Mouse (Mus musculus) embryo, embryonic 11 days (tissue): Measurements from ENCODE around the gene Astn2.
"Not testable (repeated sequence)": the region's sequence is repeated elsewhere in the genome, so short reads cannot be mapped to it uniquely, and the experiment has no call there.

ENCODE experiments used
- DNase-seq: peaks from one replicate; pipeline ENCODE4 v3.0.0-alpha.2; 2015

Astn2 gene

DNA sequence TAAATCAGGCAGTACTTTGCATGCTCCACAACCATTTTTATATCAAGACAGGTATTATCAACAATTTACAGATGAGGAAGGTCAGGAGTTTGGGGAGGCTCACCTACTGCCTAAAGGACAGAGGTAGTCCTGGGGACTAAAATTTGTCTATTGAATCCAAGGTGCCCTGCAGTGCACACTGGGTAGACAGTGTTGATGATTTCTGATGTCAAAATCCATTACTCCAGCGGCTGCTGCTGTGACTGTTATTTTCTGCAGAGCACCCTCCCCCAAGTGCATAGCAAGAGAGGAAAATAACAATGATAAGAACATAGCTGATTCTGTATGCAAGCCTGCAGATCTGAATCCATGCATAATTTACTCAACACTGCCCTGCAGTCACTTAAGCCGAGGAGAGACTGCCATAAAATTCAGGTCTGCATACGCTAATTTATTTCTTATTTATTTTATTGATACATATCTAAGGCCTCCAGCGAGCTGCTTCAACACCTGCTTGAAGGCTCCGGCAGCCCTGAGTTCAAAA lies 660.3 kb downstream of the Astn2 start:
- DNase-seq: no peak

- no peak for DNase-seq
Measured at GRCm38 (mm10) chr4:65743160-65743691, 661.2 kb downstream of the Astn2 start.

DNA sequence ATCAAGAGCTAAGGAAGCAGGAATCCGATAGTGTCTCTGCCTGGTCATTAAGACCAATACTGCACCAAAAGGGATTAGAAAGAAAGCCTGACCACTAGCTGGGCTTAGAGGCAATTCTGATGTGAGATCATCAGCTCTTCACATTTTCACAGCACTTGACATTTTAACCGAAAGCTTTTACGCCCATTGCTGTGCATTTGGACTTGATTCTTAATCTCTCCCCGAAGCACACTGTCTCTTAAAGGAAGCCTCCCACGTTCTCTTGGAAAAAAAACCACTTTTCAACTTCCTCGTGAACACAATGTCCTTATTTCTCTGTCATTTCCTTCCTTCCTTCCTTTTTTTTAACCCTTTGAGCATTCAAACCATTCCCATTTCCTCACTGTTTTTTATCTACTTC lies 680.0 kb downstream of the Astn2 start:
- no peak for DNase-seq

DNA sequence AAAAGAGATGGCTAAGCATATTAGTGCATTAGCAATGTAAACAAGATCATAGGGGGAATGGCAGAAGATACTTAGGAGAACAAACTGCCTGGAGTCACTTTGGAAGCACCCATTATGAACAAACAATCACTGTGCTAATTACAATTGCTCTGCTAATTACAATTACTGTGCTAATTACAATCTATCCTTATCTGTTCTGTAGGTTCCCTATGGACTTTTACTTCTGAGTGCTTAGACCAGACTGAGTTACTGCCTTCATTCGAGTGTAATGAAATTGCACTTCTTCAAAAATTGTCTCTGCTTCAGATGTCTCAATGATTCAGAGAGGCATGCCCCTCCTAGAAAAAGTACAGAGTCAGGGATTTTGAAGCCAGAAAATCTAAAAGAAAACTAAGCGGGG lies 684.8 kb downstream of the Astn2 start:
- DNase-seq: no peak

DNA sequence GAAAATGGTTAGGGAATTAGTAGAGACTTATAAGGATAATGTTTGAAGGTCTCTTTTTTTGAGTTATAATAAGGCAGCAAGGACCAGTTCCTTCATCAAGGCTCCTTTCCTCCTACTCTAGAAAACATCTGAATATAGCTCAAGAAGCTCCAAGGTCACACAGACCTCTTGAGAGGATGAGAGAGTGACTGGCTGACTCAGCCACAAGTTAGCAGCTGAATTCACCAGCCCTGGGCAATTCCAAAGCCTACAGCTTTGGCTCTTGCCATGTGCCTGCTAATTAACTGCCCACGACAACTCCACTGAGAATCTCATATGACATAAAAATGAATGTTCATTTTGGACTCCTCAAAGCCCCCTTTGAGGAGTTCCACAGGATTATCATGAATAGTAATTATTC lies 686.5 kb downstream of the Astn2 start:
- DNase-seq: no peak

DNA sequence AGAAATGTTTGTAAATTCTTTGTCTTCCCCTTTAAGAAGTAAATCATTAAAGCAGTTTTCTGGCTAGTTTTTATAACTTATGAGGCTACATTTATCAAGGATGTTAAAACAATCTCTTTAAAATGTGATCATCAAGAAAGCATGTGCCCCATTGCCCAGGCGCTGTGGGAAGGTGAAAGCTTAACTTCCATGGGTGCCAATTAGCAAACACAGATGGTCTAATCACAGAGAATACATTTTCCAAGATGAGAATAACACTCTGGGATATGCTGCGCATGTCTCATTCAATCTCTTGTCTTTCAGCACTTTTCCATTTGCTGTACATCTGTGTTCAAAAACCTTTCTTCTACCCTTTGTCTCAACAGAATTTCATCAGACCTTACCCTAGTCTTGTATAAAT lies 688.3 kb downstream of the Astn2 start:
- no peak for DNase-seq

DNA sequence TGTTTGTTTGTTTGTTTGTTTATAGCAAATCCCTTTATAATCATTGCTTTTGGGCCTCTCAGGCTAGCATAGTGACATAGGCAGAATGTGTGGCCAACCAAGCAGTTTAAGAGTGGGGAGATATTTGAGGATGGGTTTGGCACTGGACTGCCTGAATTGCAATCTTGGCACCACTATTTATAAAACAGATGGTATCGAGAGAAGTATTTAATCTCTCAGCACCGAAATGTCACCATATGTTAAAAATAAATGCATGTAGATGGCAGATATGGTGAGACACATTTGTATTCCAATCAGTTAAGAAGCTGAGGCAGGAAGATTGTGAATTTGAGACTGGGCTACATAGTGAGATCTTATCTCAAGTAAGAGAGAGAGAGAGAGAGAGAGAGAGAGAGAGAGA lies 692.7 kb downstream of the Astn2 start:
- DNase-seq: no peak

DNA sequence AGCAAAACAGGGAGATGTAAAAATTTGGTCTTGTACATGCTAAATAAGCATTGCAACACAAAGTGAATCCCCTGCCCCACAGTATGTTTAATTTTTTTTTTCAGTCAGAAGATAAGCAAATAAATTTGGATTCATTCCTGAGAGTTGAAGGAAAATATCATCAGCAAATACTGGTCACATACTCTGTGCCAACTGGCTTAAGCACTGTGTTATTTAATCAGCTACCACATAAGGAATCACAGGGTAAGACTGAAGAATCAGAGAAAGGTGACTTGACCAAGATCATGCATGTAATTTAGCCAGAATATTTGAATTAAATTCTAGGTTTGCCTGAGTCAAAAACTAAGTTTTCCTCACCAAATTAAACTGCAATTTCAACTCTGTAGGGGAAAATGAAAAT lies 693.8 kb downstream of the Astn2 start:
- no peak for DNase-seq

DNA sequence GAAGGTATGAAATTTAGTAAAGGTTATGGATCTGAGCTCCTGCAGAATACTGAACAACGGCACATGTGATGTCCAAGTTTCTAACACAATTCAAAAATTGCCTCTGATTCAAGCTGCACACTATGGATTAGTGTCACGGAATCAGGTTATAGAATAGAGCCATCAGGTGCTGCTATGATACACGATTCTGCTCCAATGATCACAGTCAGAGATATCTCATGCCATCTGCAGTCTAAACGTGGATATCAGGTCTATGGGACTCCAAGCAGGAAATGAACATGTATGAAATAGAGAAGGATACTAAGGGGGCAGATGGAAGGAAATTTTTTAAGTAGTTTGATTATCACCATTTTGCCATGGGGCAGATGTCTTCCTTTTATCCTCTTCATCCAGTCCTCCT lies 702.6 kb downstream of the Astn2 start:
- DNase-seq: no peak

GRCm38 (mm10) chr4:65699743-65700361 lies 704.6 kb downstream of the Astn2 start:
- peak; percentile 12 for DNase-seq

DNA sequence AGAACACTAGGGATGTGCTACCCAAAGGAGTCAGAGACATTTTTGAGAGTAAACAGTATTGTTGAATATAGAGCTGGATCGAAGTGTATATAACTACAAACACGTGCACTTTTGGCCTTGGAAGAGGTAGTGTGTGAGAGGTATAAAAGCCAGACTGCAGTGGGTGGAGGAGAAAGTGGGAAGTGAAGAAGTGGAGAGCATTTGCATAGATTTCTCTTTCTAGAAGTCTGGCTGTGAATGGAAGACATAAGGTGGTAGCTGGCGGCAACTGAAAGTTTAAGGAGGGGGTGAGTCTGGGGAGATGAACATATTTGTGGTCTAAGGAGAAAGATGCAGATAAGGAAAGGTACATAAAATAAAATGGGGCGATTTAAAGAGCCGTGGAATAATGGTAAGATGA lies 709.2 kb downstream of the Astn2 start:
- no peak for DNase-seq

- DNase-seq: no peak
Measured at GRCm38 (mm10) chr4:65694011-65694410, 710.4 kb downstream of the Astn2 start.

DNA sequence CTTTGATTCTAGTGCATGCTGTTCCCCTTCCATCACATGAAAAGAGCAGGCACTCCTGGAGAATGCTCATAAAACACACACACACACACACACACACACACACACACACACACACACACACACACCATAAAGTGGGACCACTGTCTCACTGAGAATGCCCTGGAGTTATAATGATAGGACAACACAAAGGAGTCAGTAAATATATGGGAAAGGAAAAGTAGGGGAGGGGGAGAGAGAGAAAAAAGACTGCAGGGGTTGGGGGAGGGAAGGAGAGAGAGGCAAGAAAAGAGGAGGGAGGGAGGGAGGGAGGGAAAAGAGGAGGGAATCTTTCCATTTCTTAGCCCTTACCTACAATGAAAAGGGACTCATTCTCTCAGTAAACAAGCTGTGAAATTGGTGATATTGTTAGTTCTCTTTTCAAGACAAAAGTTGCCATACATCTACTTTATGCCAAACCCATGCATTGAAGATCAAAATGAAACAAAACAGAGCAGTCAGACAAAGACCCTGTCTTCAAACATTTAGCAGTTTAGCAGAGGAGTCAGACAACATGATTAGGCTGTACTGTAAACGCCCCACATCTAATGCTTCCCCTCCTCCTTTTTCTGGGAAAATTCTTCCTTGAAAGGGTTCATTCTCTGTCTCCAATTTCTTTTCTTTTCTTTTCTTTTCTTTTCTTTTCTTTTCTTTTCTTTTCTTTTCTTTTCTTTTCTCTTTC lies 717.2 kb downstream of the Astn2 start:
- DNase-seq: no peak

DNA sequence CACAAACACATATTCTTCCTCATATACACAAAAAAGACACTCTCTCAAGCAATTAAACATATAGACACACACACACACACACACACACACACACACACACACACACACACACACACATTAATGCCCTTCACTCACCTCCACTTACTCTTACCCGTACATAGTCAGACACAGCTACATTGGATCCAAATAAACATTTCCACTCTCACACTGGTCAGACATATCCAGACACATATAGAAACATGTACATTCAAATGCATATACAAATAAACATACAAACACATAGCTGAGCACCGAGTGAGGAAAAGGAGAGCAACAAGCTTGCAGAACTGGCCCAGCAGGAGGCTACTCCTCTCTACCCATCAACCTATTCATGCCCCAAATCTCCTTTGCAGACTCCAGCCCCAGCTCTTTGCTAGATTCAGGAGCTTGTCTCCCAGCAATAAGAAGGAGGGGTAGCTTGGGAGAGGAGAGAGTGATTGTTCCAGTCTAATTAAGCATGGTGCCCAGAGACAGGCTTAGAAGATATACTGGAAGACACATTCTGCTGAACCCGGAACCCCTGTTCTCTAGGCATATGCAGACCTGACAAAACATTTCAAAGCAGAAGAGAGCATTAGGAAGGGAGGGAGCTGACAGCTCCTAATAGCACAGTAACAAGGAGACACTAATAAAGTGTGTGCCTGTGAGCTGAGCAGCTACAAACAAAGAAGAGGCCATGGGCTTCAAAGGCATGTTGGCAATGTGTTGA lies 718.0 kb downstream of the Astn2 start:
- peak; percentile 25 for DNase-seq

DNA sequence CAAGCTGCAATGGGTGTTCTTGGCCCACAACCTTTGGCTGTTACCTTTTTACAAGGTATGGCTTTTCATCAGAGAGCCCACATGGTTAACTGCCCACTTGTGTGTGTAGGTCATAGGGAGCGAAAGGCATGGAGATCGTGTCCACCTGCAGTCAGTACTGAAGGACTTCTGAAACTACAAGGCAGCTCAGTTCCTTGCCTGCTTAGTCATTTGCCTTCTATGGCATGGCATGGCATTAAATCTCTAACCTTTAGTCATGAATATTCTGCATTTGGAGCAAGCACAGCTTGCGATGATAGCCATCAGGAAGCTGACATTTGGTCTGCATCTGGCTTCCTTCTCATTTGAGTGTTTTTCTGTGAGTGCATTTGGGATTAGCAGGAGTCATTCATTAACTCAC lies 720.0 kb downstream of the Astn2 start:
- DNase-seq: no peak

- not testable (repeated sequence) for DNase-seq
Measured at GRCm38 (mm10) chr4:65679786-65680185, 724.6 kb downstream of the Astn2 start.

DNA sequence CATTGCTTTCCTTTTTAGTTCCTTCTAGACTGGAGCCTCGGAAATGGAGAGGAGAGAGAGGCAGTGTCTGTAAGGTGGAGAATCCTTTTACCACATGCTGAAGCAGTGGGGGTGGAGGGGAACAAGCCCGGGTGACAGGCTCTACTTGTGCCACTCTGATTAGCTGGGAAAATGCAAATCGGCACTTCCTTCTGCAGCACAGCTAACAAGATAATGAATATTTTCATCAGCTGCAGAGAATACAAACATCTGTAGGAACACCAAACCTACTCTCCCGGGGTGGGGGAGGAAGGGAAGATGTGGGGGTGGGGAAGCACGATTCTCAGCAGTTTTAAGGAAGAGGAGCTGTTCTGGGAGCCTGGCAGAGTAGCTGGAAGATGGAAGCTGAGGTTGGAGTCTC lies 725.5 kb downstream of the Astn2 start:
- DNase-seq: no peak

- no peak for DNase-seq
Measured at GRCm38 (mm10) chr4:65678495-65678894, 725.9 kb downstream of the Astn2 start.

DNA sequence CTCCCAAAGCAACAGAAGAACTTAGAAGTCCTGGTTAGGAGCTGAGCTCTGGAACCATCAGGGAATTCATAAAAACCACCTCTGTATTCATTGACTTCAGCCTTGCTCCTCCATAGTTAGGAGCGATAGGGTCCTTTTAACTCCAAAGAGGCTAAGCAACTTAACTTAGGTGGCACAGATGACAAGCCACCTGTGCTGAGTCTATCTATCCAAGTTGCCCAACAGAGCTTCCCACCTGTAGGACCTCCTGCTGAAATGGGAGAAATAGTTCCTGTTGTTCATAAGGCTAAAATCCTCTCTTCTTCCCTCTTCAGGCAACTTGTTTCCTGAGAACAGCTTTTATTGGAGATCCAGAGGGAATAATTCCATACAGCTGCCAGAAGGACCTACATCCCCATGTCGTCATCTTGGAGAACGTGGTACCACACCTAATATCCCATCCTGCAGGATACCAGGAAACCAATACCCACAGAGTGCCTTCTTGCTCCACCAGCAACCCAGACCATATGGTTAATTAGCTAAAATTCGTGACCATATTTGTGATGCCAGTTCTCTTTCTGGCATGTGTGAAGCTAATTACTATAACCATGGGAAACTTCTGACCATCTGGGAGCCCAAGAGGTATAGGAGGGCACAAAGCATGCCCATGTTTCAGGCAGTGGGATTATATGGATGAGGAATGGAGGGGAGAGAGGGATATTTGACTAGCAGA lies 730.0 kb downstream of the Astn2 start:
- no peak for DNase-seq

DNA sequence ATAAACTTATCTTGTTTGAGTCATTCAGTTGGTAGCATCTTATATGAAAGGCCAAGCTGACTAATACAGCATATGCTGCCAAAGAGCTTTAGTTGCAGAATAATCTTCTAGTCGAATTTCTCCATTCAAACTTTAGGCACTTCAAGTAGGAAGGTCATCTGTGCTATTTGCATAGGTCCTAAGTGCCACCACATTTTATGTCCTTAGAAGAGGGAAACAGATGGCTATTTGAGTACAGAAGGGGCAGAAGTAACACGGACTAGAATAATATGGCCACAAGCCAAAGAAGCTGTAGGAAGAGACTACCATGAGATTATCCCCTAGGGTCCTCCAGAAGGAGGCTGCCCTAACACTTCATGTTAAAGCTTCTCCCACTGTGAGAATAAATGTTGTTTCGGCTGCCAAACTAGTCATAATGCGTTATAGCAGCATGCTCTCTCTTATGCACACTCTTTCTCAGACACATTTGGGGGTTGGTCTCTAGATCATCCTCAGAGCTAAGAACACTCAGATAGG lies 730.9 kb downstream of the Astn2 start:
- DNase-seq: no peak

GRCm38 (mm10) chr4:65672294-65672693 lies 732.1 kb downstream of the Astn2 start:
- no peak for DNase-seq

DNA sequence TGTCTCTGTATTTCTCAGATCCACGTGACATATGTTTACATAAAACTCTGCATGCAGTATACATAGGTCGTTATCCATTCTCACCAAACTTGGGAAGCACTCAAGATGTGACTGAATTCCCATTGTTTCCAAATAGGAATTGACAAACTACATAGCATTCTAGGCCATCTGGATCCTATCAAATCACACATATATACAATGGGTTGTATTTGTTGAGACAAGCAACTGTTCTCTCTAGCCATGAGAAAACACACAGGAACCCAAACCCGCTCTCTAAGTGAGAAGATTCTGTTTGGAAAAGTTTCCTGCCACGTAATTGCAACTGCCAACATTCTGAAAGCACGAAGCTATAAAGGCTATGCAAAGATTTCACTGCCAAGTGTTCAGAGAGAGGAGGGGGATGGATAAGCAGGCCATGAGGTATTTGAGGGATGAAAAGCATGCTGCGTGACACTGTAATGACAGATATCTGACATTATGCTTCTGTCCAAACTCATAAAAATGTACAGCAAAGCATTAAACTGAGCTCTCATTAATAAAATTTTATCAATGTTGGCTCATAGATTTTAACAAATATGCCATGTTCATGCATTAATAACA lies 732.7 kb downstream of the Astn2 start:
- no peak for DNase-seq
